Mouse (Mus musculus): ENCODE measurements around the gene Rybp. TPM values are rescaled to one million over a fixed set of nuclear protein-coding genes. Genes with fewer than 3 reads are reported as not detected.
A peak's percentile ranks its signal among the peaks of the same experiment; 100 is the strongest.

The Rybp gene
- polyA plus RNA-seq, 1 experiment from 2014 or later, result 12.7 TPM

DNA sequence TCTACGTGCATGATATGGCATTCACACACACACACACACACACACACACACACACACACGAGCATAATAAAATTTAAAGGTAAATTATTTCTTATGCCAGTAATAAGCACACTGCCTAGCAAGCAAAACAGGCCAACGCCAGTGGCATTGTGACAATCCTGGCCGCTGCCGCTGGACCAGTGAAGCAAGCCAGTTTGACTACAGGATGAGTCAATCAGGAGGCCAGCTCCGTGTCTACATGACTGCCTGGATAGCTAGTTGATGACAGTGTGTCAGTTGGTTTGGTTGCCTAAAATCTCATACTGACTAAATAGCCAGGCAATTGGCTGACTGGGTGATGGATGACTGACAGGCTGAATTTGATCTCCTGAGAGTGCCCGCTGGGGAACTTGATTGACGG lies 69.8 kb downstream of the Rybp start:
- 86% methylated on average over 8 of the region's 8 CpGs for WGBS
- Histone ChIP-seq H3K9ac (ENCODE audit: low read length) (no peak overlapping the region), H3K27me3 (ENCODE audit: control insufficient read depth, insufficient read depth, low read length) (no peaks in the 10 kb centered on the region), H3K4me2 (replicated peaks; ENCODE audit: low read depth) (no peak overlapping the region), H3K27ac (replicated peaks) (no peak overlapping the region), H3K9me3 (ENCODE audit: control insufficient read depth, low read length) (no peaks in the 10 kb centered on the region), H3K36me3 (ENCODE audit: control insufficient read depth, insufficient read depth, low read length) (no peaks in the 10 kb centered on the region), H3K4me3 (ENCODE audit: low read depth, low read length) (no peak overlapping the region), H3K4me1 (replicated peaks; ENCODE audit: control insufficient read depth, insufficient read depth) (peaks cover 6% of the 10 kb centered on the region)
- DNase-seq (ENCODE audit: low spot score) (no peak), ATAC-seq (ENCODE audit: low FRiP score, low TSS enrichment) (no peak)
- TF ChIP-seq EP300 (optimal IDR thresholded peaks at IDR 0.05), result no peak
- no peak for TF ChIP-seq CTCF (IDR thresholded peaks at IDR 0.05; ENCODE audit: low read depth)

DNA sequence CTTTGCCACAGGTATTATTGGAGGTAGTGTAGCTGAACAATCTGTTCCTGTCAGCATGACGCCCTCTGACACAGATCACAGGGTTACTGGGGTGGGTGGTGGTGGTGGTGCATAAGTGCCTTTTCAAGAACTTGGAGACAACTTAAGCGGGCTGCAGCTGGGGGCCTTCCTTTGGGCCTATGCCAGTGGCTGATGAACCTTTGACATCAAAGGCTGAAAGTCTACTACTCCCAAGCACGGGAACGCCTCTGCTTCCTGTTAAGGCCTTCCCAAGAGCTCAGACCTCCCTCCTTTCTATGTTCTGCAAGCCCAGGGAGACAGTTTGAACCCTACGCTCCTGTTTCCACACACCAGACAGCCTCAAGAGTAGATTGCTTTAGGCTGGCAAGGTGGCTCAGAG lies 70.3 kb downstream of the Rybp start:
- H3K9me3 ChIP-seq (ENCODE audit: control insufficient read depth, low read length), result no peaks in the 10 kb centered on the region
- peaks cover 6% of the 10 kb centered on the region for H3K4me1 ChIP-seq (replicated peaks; ENCODE audit: control insufficient read depth, insufficient read depth)
- no peak overlapping the region for H3K4me2 ChIP-seq (replicated peaks; ENCODE audit: low read depth)
- no peaks in the 10 kb centered on the region for H3K36me3 ChIP-seq (ENCODE audit: control insufficient read depth, insufficient read depth, low read length)
- 72% methylated on average over 5 of the region's 5 CpGs for WGBS
- H3K27me3 ChIP-seq (ENCODE audit: control insufficient read depth, insufficient read depth, low read length), result no peaks in the 10 kb centered on the region
- no peak overlapping the region for H3K4me3 ChIP-seq (ENCODE audit: low read depth, low read length)
- DNase-seq (ENCODE audit: low spot score), result no peak
- no peak for ATAC-seq (ENCODE audit: low FRiP score, low TSS enrichment)
- no peak overlapping the region for H3K9ac ChIP-seq (ENCODE audit: low read length)
- H3K27ac ChIP-seq (replicated peaks), result no peak overlapping the region
- TF ChIP-seq EP300 (optimal IDR thresholded peaks at IDR 0.05), result no peak
- TF ChIP-seq CTCF (IDR thresholded peaks at IDR 0.05; ENCODE audit: low read depth), result no peak

DNA sequence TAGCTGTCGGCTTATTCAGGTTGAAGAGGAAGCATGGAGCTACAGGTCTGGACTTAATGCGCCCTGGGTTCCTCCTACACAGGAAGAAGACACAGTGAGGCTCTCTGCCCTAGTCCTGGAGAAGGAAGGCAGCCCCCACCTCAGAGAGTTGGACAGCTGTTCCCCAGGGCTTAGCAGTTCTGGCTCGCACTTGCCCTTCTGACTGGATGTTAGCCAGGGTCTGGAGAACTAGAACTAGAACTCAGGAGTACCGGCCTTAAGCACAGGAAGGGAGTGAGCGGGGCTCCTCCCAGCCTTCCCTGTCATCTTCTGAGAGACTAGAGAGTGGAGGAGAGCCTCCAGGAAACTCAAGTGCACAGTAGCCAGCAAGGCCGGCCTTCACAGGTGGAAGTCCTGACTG lies 71.5 kb downstream of the Rybp start:
- ATAC-seq (ENCODE audit: low FRiP score, low TSS enrichment) (no peak), DNase-seq (ENCODE audit: low spot score) (no peak)
- Histone ChIP-seq H3K9me3 (ENCODE audit: control insufficient read depth, low read length) (no peaks in the 10 kb centered on the region), H3K4me2 (replicated peaks; ENCODE audit: low read depth) (no peak overlapping the region), H3K27ac (replicated peaks) (no peak overlapping the region), H3K27me3 (ENCODE audit: control insufficient read depth, insufficient read depth, low read length) (no peaks in the 10 kb centered on the region), H3K4me1 (replicated peaks; ENCODE audit: control insufficient read depth, insufficient read depth) (peaks cover 6% of the 10 kb centered on the region), H3K9ac (ENCODE audit: low read length) (no peak overlapping the region), H3K4me3 (ENCODE audit: low read depth, low read length) (no peak overlapping the region), H3K36me3 (ENCODE audit: control insufficient read depth, insufficient read depth, low read length) (no peaks in the 10 kb centered on the region)
- 63% methylated on average over 6 of the region's 6 CpGs for WGBS
- TF ChIP-seq CTCF (IDR thresholded peaks at IDR 0.05; ENCODE audit: low read depth), result no peak
- TF ChIP-seq EP300 (optimal IDR thresholded peaks at IDR 0.05), result no peak

DNA sequence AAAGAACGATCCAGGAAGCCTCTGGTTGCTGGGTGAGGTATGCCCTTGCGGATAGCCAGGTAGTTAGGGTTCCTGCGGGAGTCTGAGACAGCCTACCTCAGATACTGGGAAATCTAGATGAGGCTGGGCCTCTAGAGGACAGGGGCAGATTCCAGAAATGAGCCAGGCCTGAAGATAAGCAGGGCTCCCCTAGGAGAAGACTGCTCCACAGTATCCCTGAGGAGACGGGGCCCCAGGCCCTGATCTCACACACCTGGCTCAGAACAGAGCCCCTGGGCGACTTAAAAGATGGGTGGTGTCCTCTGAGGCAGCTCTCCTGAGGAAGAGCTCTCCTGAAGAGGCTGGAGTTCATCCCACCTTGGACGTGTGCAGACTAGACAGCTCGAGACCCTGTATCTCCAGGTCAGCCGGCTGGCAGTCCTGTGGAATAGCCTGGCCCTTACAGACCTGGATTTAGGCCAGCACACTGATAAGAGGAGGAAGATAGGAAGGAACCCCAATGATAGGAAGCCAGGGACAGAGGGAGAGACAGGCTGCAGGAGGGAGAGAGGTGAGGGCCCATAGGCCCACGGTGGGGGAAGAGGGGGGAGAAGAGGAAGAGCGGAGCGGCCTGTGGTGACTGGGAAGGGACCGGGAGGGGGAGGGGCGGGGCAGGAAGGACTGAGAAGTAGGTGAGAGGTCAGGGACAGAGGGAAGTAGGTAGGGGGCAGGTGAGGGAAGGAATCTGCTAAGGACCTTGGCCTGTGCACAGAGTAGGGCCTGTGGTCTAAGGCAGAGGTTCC lies 73.0 kb downstream of the Rybp start:
- Histone ChIP-seq H3K4me3 (ENCODE audit: low read depth, low read length) (no peak overlapping the region), H3K36me3 (ENCODE audit: control insufficient read depth, insufficient read depth, low read length) (no peaks in the 10 kb centered on the region), H3K4me2 (replicated peaks; ENCODE audit: low read depth) (no peak overlapping the region), H3K4me1 (replicated peaks; ENCODE audit: control insufficient read depth, insufficient read depth) (peaks cover 6% of the 10 kb centered on the region), H3K9me3 (ENCODE audit: control insufficient read depth, low read length) (no peaks in the 10 kb centered on the region), H3K27me3 (ENCODE audit: control insufficient read depth, insufficient read depth, low read length) (no peaks in the 10 kb centered on the region), H3K27ac (replicated peaks) (no peak overlapping the region), H3K9ac (ENCODE audit: low read length) (no peak overlapping the region)
- ATAC-seq (ENCODE audit: low FRiP score, low TSS enrichment) (0 out of 2 replicates have a peak, but pooled peaks have one; percentile 25), DNase-seq (ENCODE audit: low spot score) (peak; percentile 37)
- TF ChIP-seq CTCF (IDR thresholded peaks at IDR 0.05; ENCODE audit: low read depth) (no peak), EP300 (optimal IDR thresholded peaks at IDR 0.05) (no peak)
- WGBS, result 59% methylated on average over 12 of the region's 13 CpGs

DNA sequence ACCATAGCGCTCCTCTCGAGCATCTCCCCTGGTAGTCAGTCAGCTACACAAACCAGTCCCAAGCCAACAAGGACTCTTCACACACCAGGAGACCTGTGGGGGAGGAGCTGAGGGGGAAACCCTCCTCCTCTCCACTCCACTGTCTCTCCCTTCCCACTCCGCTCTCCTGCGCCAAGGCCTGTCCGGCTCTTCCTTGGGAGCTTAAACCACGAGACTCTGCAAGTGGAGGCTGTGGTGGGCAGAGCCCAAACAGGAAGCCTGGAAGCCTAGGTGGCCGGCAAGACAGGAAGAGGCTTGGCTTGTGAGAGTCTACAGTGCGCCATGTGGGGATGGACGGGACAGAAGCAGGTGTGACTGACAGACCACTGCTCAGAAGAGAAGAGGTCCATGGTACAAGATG lies 73.7 kb downstream of the Rybp start:
- ATAC-seq (ENCODE audit: low FRiP score, low TSS enrichment) (no peak), DNase-seq (ENCODE audit: low spot score) (no peak)
- no peak for TF ChIP-seq EP300 (optimal IDR thresholded peaks at IDR 0.05)
- TF ChIP-seq CTCF (IDR thresholded peaks at IDR 0.05; ENCODE audit: low read depth), result no peak
- Histone ChIP-seq H3K27ac (replicated peaks) (no peak overlapping the region), H3K4me2 (replicated peaks; ENCODE audit: low read depth) (no peak overlapping the region), H3K9me3 (ENCODE audit: control insufficient read depth, low read length) (no peaks in the 10 kb centered on the region), H3K36me3 (ENCODE audit: control insufficient read depth, insufficient read depth, low read length) (no peaks in the 10 kb centered on the region), H3K4me3 (ENCODE audit: low read depth, low read length) (no peak overlapping the region), H3K27me3 (ENCODE audit: control insufficient read depth, insufficient read depth, low read length) (no peaks in the 10 kb centered on the region), H3K4me1 (replicated peaks; ENCODE audit: control insufficient read depth, insufficient read depth) (peaks cover under 1% of the 10 kb centered on the region; the same call in 1 of the 2 replicates), H3K9ac (ENCODE audit: low read length) (no peak overlapping the region)
- WGBS, result 73% methylated on average over 9 of the region's 9 CpGs

DNA sequence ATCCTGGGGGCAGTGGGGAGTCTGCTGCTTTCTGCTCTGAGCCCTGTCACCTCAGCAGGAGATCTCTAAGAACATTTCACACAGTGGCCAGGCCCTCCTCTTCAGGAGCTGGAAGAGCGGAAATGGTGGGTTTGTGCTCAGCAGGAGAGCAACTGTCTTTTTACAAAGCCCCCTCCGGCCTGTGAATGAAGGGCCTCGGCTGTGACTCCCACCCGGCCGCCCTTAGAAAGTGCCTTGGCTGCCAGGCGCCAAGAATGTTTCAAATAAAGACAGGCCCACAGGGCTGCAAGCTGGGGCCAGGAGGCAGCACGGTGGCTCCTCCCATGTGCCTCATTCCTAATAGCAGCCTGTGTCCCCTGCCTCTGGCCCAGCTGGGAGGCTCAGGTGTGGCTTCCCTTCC lies 74.5 kb downstream of the Rybp start:
- ATAC-seq (ENCODE audit: low FRiP score, low TSS enrichment) (no peak), DNase-seq (ENCODE audit: low spot score) (no peak)
- TF ChIP-seq CTCF (IDR thresholded peaks at IDR 0.05; ENCODE audit: low read depth), result no peak
- no peak for TF ChIP-seq EP300 (optimal IDR thresholded peaks at IDR 0.05)
- no peaks in the 10 kb centered on the region for H3K36me3 ChIP-seq (ENCODE audit: control insufficient read depth, insufficient read depth, low read length)
- 28% methylated on average over 7 of the region's 7 CpGs for WGBS
- H3K9me3 ChIP-seq (ENCODE audit: control insufficient read depth, low read length), result no peaks in the 10 kb centered on the region
- no peaks in the 10 kb centered on the region for H3K27me3 ChIP-seq (ENCODE audit: control insufficient read depth, insufficient read depth, low read length)
- no peaks in the 10 kb centered on the region; the same call in 1 of the 2 replicates for H3K4me1 ChIP-seq (replicated peaks; ENCODE audit: control insufficient read depth, insufficient read depth)
- no peak overlapping the region for H3K27ac ChIP-seq (replicated peaks)
- no peak overlapping the region for H3K4me2 ChIP-seq (replicated peaks; ENCODE audit: low read depth)
- H3K9ac ChIP-seq (ENCODE audit: low read length), result 0 out of 2 replicates have a peak overlapping the region, but pooled peaks have one; percentile 38
- H3K4me3 ChIP-seq (ENCODE audit: low read depth, low read length), result no peak overlapping the region
